Mouse (Mus musculus): ENCODE measurements around the gene Zfp618. TPM values are rescaled to one million over a fixed set of nuclear protein-coding genes. Genes with fewer than 3 reads are reported as not detected.

Gene Zfp618
- polyA plus RNA-seq, 1 experiment from 2014 or later: 18.6 TPM

GRCm38 (mm10) chr4:63021034-63021700 lies 55.8 kb downstream of the Zfp618 start:
- Histone ChIP-seq H3K36me3 (no peaks in the 10 kb centered on the region), H3K4me1 (no peaks in the 10 kb centered on the region), H3K27ac (replicated peaks) (no peak overlapping the region), H3K4me3 (no peak overlapping the region), H3K9ac (replicated peaks) (no peak overlapping the region), H3K4me2 (replicated peaks) (no peak overlapping the region), H3K9me3 (no peaks in the 10 kb centered on the region), H3K27me3 (no peaks in the 10 kb centered on the region)
- WGBS: 85% methylated on average over 6 of the region's 6 CpGs
- no peak for ATAC-seq (replicated peaks)

- Histone ChIP-seq H3K27ac (replicated peaks) (no peak overlapping the region), H3K4me1 (no peaks in the 10 kb centered on the region), H3K4me2 (replicated peaks) (no peak overlapping the region), H3K36me3 (no peaks in the 10 kb centered on the region), H3K27me3 (no peaks in the 10 kb centered on the region), H3K9ac (replicated peaks) (no peak overlapping the region), H3K9me3 (no peaks in the 10 kb centered on the region), H3K4me3 (no peak overlapping the region)
- ATAC-seq (replicated peaks): no peak
- 95% methylated on average over 7 of the region's 7 CpGs for WGBS
Observed at GRCm38 (mm10) chr4:63023465-63023864, 58.1 kb downstream of the Zfp618 start.

- no peak overlapping the region for H3K4me3 ChIP-seq
- H3K9ac ChIP-seq (replicated peaks): no peak overlapping the region
- H3K4me1 ChIP-seq: no peaks in the 10 kb centered on the region
- no peak overlapping the region for H3K27ac ChIP-seq (replicated peaks)
- 98% methylated on average over 7 of the region's 7 CpGs for WGBS
- no peak overlapping the region for H3K4me2 ChIP-seq (replicated peaks)
- H3K27me3 ChIP-seq: no peaks in the 10 kb centered on the region
- no peaks in the 10 kb centered on the region for H3K36me3 ChIP-seq
- no peak for ATAC-seq (replicated peaks)
- H3K9me3 ChIP-seq: no peaks in the 10 kb centered on the region
Observed at GRCm38 (mm10) chr4:63024098-63024497, 58.7 kb downstream of the Zfp618 start.

GRCm38 (mm10) chr4:63024734-63025256 lies 59.4 kb downstream of the Zfp618 start:
- WGBS: 89% methylated on average over 9 of the region's 9 CpGs
- H3K4me1 ChIP-seq: no peaks in the 10 kb centered on the region
- H3K4me2 ChIP-seq (replicated peaks): no peak overlapping the region
- H3K36me3 ChIP-seq: no peaks in the 10 kb centered on the region
- no peak overlapping the region for H3K9ac ChIP-seq (replicated peaks)
- H3K27ac ChIP-seq (replicated peaks): no peak overlapping the region
- no peaks in the 10 kb centered on the region for H3K27me3 ChIP-seq
- no peak for ATAC-seq (replicated peaks)
- H3K9me3 ChIP-seq: no peaks in the 10 kb centered on the region
- no peak overlapping the region for H3K4me3 ChIP-seq

GRCm38 (mm10) chr4:63025306-63025705 lies 59.9 kb downstream of the Zfp618 start:
- no peak overlapping the region for H3K4me3 ChIP-seq

GRCm38 (mm10) chr4:63026286-63026685 lies 60.9 kb downstream of the Zfp618 start:
- Histone ChIP-seq H3K4me2 (replicated peaks) (no peak overlapping the region), H3K4me1 (no peaks in the 10 kb centered on the region), H3K4me3 (no peak overlapping the region), H3K27me3 (no peaks in the 10 kb centered on the region), H3K9me3 (no peaks in the 10 kb centered on the region), H3K27ac (replicated peaks) (no peak overlapping the region), H3K36me3 (no peaks in the 10 kb centered on the region), H3K9ac (replicated peaks) (no peak overlapping the region)
- no peak for ATAC-seq (replicated peaks)
- 96% methylated on average over 3 of the region's 3 CpGs for WGBS

More at GRCm38 (mm10) chr4:63025306-63025705, 59.9 kb downstream of the Zfp618 start:
- Histone ChIP-seq H3K4me1 (no peaks in the 10 kb centered on the region), H3K9me3 (no peaks in the 10 kb centered on the region), H3K27me3 (no peaks in the 10 kb centered on the region), H3K36me3 (no peaks in the 10 kb centered on the region), H3K27ac (replicated peaks) (no peak overlapping the region), H3K4me2 (replicated peaks) (no peak overlapping the region), H3K9ac (replicated peaks) (no peak overlapping the region)
- WGBS: 94% methylated on average over 9 of the region's 9 CpGs
- no peak for ATAC-seq (replicated peaks)

GRCm38 (mm10) chr4:63027451-63027850 lies 62.1 kb downstream of the Zfp618 start:
- no peaks in the 10 kb centered on the region for H3K27me3 ChIP-seq
- no peaks in the 10 kb centered on the region for H3K4me1 ChIP-seq
- no peaks in the 10 kb centered on the region for H3K9me3 ChIP-seq
- no peak overlapping the region for H3K4me3 ChIP-seq
- H3K9ac ChIP-seq (replicated peaks): no peak overlapping the region
- no peaks in the 10 kb centered on the region for H3K36me3 ChIP-seq
- no peak overlapping the region for H3K4me2 ChIP-seq (replicated peaks)
- no peak for ATAC-seq (replicated peaks)
- H3K27ac ChIP-seq (replicated peaks): no peak overlapping the region

- Histone ChIP-seq H3K9ac (replicated peaks) (no peak overlapping the region), H3K9me3 (no peaks in the 10 kb centered on the region), H3K36me3 (no peaks in the 10 kb centered on the region), H3K4me1 (peaks cover 5% of the 10 kb centered on the region; the same call in 1 of the 2 replicates), H3K4me2 (replicated peaks) (no peak overlapping the region), H3K4me3 (no peak overlapping the region), H3K27ac (replicated peaks) (no peak overlapping the region), H3K27me3 (no peaks in the 10 kb centered on the region)
- no peak for ATAC-seq (replicated peaks)
- WGBS: 35% methylated on average over 5 of the region's 5 CpGs
Observed at GRCm38 (mm10) chr4:63030157-63030556, 64.8 kb downstream of the Zfp618 start.

- Histone ChIP-seq H3K4me1 (peaks cover 5% of the 10 kb centered on the region; the same call in 1 of the 2 replicates), H3K9me3 (no peaks in the 10 kb centered on the region), H3K36me3 (no peaks in the 10 kb centered on the region), H3K27me3 (no peaks in the 10 kb centered on the region), H3K27ac (replicated peaks) (no peak overlapping the region), H3K4me3 (no peak overlapping the region), H3K4me2 (replicated peaks) (no peak overlapping the region), H3K9ac (replicated peaks) (no peak overlapping the region)
- ATAC-seq (replicated peaks): no peak
- WGBS: 68% methylated on average over 4 of the region's 4 CpGs
Observed at GRCm38 (mm10) chr4:63031240-63031639, 65.9 kb downstream of the Zfp618 start.

- Histone ChIP-seq H3K27ac (replicated peaks) (no peak overlapping the region), H3K4me3 (no peak overlapping the region), H3K9me3 (no peaks in the 10 kb centered on the region), H3K36me3 (no peaks in the 10 kb centered on the region), H3K9ac (replicated peaks) (no peak overlapping the region), H3K4me2 (replicated peaks) (no peak overlapping the region), H3K4me1 (peaks cover 7% of the 10 kb centered on the region), H3K27me3 (no peaks in the 10 kb centered on the region)
- no peak for ATAC-seq (replicated peaks)
- 76% methylated on average over 9 of the region's 9 CpGs for WGBS
Observed at GRCm38 (mm10) chr4:63032581-63033006, 67.2 kb downstream of the Zfp618 start.

- 16% methylated on average over 5 of the region's 5 CpGs for whole genome bisulfite sequencing
- Histone ChIP-seq H3K27ac (replicated peaks) (no peak overlapping the region), H3K9me3 (no peaks in the 10 kb centered on the region), H3K36me3 (no peaks in the 10 kb centered on the region), H3K9ac (replicated peaks) (no peak overlapping the region), H3K4me3 (no peak overlapping the region), H3K4me1 (peaks cover 9% of the 10 kb centered on the region), H3K4me2 (replicated peaks) (no peak overlapping the region), H3K27me3 (no peaks in the 10 kb centered on the region)
- ATAC-seq (replicated peaks): 0 out of 2 replicates have a peak, but pooled peaks have one; percentile 27
Observed at GRCm38 (mm10) chr4:63033724-63034123, 68.4 kb downstream of the Zfp618 start.

- 91% methylated on average over 7 of the region's 7 CpGs for WGBS
- H3K9me3 ChIP-seq: no peaks in the 10 kb centered on the region
- H3K27ac ChIP-seq (replicated peaks): no peak overlapping the region
- peaks cover 9% of the 10 kb centered on the region for H3K4me1 ChIP-seq
- H3K36me3 ChIP-seq: no peaks in the 10 kb centered on the region
- no peak overlapping the region for H3K9ac ChIP-seq (replicated peaks)
- H3K4me3 ChIP-seq: no peak overlapping the region
- H3K4me2 ChIP-seq (replicated peaks): no peak overlapping the region
- no peaks in the 10 kb centered on the region for H3K27me3 ChIP-seq
- no peak for ATAC-seq (replicated peaks)
Observed at GRCm38 (mm10) chr4:63035991-63036390, 70.6 kb downstream of the Zfp618 start.

GRCm38 (mm10) chr4:63036790-63037189 lies 71.4 kb downstream of the Zfp618 start:
- H3K9me3 ChIP-seq: no peaks in the 10 kb centered on the region
- 96% methylated on average over 5 of the region's 5 CpGs for WGBS
- H3K9ac ChIP-seq (replicated peaks): no peak overlapping the region
- peaks cover 9% of the 10 kb centered on the region for H3K4me1 ChIP-seq
- H3K27ac ChIP-seq (replicated peaks): no peak overlapping the region
- no peaks in the 10 kb centered on the region for H3K36me3 ChIP-seq
- no peak for ATAC-seq (replicated peaks)
- H3K27me3 ChIP-seq: no peaks in the 10 kb centered on the region
- H3K4me3 ChIP-seq: no peak overlapping the region
- no peak overlapping the region for H3K4me2 ChIP-seq (replicated peaks)
